Mouse (Mus musculus): Measurements from ENCODE around the gene Dse.

The Dse gene

DNA sequence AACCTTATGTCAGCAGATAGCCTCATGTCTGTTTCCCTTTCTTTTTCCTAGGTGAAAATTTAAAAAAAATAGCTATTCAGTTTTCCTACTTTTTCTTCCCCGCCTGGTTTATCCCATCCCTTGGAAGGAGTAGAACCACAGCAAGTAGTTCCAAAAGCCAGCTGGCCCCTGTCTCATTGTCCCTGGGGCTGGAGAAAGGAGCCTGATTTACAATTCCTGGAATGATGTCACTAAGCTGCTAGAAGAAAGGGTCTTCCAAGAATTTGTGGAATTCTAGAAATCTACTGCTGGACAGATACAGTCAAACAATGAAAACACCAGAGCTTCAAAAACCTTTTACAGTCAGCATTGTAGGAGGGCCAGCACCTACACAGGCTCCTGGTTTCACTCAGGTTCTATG lies 6.8 kb downstream of the Dse start:
- no peak for DNase-seq (ENCODE audit: low read depth, low spot score)

DNA sequence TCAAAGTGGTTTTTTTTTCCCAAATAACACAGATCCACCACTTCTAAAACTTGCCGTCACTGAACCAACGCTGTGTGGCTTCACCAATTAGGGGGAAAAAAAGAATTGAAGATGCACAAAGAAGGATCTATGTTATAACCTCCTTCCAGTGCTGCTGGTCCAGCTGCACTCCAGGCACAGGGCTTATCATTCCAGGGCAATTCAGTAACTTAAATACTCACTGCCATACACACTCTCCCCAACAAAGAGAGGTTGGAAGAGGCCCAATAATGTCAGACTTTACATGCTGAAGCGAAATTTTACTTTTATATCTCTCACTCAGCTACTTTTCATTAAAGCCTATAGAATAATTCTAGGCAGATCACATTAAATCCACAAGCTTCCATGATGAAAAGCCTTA lies 8.9 kb downstream of the Dse start:
- DNase-seq (ENCODE audit: low read depth, low spot score) = no peak

DNA sequence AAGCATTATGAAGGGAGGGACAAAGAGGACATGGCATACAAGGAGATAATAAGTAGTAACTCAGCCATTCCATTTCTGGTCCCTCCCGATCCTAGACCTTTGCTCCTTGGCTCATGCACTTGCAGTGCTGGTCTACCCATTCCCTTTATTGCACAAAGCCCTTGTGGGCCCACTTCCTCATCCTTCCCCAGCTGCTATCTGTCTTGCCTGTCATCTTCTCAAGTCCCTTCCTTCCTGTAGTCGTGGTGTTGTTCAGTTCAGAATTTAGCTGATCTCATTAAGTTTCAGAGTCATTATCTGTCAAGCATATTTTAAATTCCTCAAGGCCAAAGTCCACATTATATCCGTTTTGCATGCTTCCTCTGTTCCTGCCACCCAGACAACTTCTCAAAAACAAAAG lies 9.5 kb downstream of the Dse start:
- peak; percentile 28 for DNase-seq (ENCODE audit: low read depth, low spot score)

DNA sequence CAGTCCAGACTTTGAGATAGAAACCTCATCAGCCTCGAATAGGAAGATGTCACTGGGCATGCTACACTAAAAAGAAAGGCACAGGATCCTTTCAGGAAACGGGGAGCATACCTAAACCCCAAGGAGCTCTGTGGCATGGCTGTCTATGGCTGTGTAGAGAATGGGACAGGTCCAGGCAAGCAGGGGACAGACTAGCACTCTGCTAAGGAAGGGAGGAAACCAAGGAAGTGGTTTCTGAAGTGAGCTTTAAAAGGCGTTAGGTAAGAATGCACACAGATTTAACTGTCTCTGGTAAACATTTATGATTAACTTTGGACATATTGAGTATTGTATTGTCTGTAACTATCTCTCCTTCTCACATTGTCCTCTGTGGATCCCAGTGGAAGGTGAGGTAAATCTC lies 10.2 kb downstream of the Dse start:
- DNase-seq (ENCODE audit: low read depth, low spot score) = peak; percentile 19

- DNase-seq (ENCODE audit: low read depth, low spot score) = no peak
Measured at GRCm38 (mm10) chr10:34194957-34195356, 12.6 kb downstream of the Dse start.

DNA sequence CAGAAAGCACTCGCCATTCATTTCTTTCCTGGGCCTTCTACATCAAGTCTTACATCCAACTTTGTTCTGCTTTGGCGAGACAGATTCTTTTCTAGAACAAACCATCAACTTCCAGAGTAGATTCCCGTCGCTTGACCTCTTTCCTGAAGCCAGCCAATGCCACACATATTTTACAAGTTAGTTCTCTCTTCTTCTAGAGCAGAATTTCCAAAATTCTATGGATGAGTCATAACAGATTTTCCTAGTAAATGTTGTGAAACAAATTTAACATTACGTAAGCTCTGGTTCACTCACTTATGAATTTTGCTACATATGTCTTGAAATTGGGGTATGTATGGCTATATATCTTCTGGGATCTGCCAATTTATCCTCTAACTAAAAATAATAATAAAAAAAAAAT lies 13.0 kb downstream of the Dse start:
- no peak for DNase-seq (ENCODE audit: low read depth, low spot score)

GRCm38 (mm10) chr10:34186571-34187260 lies 20.8 kb downstream of the Dse start:
- DNase-seq (ENCODE audit: low read depth, low spot score) = no peak

DNA sequence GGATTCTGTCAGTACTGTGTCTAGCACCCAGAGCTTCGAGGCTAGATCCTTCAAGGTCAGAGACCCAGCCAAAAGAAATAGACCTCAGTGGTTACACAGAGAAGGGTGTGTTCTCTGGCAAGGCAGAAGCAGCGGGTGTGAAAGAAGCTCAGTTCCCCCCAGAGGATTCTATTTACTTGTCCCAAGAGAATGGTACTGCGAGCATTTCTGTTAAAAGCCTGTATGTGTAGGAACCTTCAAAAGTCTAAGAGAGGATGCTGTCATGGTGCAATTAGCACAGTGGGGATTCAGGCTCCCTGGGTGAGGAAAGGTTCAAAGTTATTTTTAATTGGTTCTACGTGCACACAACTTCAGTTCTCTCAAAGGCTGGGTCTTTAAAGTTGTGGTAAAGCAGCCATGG lies 22.0 kb downstream of the Dse start:
- DNase-seq (ENCODE audit: low read depth, low spot score) = no peak

DNA sequence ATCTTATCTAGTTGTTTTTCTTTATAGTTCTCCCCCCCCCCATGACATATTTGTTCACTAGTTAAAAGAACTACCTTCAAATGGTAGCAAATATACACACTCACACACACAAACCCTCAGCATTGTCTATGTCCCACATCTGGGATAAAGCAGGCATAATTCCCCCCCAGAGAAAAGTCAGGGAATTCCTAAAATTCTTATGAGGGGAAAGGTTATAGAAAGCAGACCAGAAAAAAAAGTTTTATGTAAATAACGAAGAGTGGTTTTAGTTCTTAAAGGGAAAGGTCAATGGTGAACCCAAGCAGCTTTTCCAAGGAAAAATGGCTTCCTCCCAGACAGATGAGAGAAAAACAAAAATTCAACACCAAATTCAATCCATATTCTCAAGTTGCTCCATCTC lies 22.6 kb downstream of the Dse start:
- DNase-seq (ENCODE audit: low read depth, low spot score) = no peak

DNA sequence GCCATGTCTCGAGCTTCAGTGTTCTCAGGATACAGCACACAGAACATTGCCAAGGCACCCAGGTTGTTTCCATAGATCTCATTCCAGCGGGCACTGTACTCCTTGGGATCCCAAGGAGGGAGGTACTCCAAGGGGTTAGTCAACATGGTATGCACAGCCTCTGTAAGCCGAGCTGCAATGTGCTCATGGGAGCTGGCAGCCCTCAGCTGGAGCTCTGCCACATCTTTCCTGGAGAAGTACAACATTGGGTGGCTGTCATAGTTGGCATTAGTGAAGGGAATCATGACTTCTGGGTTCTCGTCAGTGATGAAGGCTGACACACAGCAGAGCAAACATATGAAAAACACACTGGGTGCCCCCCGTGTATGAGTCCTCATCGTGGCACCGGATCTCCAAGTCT lies 23.8 kb downstream of the Dse start:
- no peak for DNase-seq (ENCODE audit: low read depth, low spot score)

GRCm38 (mm10) chr10:34175870-34176606 lies 31.5 kb downstream of the Dse start:
- DNase-seq (ENCODE audit: low read depth, low spot score) = peak; percentile 7

DNA sequence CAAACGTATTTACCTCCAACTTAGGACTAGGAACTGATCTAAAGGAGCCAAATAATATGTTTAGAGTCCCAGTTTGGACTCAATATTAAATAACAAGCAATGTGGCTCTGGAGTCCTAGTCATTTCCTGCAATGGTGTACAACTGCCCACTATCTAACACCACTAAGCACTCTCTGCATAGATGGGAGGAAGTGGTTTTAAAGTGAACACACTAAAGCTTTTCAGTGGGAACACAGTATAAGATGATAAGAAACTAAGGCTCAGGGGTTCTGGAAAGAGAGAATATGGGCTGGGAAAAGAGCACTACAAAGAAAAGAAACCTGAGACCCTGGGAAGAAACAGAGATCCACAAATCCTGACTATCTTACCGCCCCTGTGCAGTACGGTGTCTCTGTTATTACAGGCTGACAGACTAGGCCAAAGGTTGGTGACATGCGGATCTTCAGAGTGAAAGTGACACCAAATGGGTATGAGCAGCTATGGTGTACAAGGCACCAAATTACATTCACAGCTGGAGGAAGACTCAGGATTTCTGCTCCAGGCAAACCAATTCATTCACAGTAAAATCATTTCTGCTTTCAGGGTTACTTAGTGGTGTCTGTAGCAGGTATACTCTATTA lies 34.7 kb downstream of the Dse start:
- DNase-seq (ENCODE audit: low read depth, low spot score) = peak; percentile 35

DNA sequence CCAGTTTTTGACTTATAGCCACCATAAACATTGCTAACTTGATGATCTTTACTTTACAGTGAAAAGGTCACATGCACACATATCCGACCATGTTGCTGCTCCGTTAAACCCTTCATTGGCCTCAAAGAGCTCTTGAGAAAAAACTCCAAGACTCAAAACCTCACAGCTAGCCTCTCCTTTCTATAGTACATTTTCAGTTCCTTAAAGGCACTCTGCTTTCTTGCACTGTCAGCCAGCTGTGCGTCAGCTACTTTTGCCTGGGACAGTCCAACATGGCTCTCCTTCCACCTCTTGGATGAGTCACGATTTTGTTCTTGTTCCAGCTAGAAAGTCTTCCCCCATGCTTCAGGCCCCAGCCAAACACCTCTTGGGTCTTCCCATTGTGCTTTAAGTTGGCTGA lies 35.9 kb downstream of the Dse start:
- no peak for DNase-seq (ENCODE audit: low read depth, low spot score)

- peak; percentile 70 for DNase-seq (ENCODE audit: low read depth, low spot score)
Measured at GRCm38 (mm10) chr10:34171191-34171590, 36.3 kb downstream of the Dse start.

DNA sequence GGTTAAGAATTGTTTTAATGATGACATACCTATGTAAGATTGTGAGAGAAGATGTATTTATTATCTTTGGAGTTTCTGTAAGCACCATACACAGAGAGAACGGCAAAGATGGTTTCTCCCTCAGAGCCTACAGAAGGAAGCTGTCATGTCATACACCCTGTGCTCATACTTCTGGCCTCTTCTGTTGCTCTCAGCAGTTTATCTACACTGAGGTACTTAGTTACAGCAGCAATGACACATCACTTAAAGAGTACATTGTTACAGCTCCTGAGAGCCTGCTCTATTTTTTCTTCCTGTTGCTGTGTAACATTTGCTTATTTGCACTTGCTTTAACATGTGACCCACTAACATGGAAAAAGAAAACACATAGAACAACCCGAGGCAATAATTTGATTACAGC lies 40.5 kb downstream of the Dse start:
- DNase-seq (ENCODE audit: low read depth, low spot score) = no peak

DNA sequence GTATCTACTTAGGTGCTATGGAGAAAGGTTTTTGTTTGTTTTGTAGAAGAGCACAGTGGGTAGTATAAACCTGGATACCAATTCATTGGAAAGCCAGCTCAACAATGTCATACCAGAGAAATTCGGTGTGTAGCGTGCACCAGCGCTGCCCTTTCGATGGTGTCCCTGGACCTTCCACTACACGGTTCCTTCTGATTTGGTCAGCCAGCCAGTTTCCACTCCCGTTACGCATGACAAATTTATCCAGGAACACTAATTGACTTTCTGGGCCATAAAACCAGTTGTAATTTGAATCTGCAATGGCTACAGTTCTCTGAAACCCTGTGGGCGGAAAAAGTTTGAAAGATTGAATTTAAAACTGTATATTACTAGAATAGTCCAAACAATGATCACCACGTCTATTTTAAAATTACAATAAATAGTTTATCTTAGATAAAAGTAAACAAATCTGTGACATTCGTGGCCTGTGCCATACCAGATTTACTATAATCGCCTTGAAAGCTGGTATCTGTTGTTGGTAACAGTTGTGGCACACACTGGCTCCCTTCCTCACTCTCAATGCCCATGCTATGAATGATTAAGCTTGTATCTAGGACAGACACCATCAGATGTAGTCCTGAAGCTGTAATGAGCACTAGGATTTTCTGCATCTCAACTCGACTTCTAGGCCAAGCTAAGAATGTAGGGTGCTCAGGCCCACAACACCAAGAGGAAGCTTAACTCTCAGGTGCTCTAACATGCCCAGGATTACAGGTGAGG lies 51.5 kb downstream of the Dse start:
- DNase-seq (ENCODE audit: low read depth, low spot score) = no peak

DNA sequence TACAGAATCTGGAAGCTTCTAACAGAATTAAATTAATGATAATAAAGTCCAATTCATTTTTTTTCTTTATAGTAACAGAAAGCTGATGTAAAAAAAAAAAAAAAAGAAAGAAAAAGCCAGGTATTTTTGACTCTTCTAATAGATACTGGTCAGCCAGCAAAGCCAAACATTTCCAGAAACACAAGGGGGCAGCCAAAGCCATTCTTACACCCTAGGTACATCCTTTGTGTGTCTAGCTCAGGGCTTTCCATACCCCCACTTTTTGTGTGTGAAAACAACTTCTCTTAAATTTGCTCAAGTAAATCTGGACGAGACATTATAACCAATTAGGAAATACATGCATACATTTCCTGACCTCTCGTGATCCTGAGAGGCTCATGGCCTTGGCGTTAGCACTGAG lies 55.7 kb downstream of the Dse start:
- peak; percentile 49 for DNase-seq (ENCODE audit: low read depth, low spot score)

- DNase-seq (ENCODE audit: low read depth, low spot score) = no peak
Measured at GRCm38 (mm10) chr10:34150454-34150853, 57.1 kb downstream of the Dse start.

DNA sequence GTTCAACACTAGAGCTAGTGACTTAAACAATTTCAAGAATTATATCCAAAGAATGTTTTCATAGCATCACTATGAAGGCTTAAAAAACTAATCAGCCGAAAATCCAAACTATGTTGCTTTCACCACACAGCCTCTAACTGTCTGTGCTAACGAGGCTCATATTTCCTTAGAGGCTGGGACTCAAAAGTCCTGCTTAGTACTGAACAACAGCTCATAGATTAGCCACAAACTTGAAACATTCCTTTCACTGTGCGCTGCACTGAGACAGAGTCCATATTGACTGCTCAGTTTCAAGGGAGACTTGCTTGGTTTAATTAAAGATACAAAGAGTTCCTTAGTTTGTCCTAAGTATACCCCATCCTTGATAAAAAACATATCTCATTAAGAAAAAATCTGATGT lies 57.7 kb downstream of the Dse start:
- no peak for DNase-seq (ENCODE audit: low read depth, low spot score)

- no peak for DNase-seq (ENCODE audit: low read depth, low spot score)
Measured at GRCm38 (mm10) chr10:34141693-34142092, 65.8 kb downstream of the Dse start.

GRCm38 (mm10) chr10:34139768-34140167 lies 67.7 kb downstream of the Dse start:
- no peak for DNase-seq (ENCODE audit: low read depth, low spot score)

DNA sequence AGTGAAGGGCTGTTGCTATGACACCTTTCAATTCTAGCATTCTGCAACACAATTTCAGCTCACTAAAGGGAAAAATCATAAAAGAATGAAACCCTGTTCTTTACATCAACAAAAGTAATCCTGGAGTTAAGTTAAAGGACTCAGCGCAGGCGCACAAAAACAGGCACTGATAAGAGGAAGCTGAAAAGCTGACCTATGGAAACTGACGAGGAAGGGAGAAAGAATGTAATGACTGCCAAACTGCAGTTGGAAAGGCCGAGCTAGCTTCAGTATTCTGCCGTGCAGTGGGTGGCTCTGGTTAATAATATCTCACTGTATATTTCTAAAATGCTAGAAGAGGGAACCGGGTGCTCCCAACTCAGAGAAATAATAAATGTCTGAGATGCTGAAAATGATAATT lies 69.5 kb downstream of the Dse start:
- DNase-seq (ENCODE audit: low read depth, low spot score) = no peak
